Mouse (Mus musculus): Measurements from ENCODE around the gene Klf5.

The Klf5 gene

DNA sequence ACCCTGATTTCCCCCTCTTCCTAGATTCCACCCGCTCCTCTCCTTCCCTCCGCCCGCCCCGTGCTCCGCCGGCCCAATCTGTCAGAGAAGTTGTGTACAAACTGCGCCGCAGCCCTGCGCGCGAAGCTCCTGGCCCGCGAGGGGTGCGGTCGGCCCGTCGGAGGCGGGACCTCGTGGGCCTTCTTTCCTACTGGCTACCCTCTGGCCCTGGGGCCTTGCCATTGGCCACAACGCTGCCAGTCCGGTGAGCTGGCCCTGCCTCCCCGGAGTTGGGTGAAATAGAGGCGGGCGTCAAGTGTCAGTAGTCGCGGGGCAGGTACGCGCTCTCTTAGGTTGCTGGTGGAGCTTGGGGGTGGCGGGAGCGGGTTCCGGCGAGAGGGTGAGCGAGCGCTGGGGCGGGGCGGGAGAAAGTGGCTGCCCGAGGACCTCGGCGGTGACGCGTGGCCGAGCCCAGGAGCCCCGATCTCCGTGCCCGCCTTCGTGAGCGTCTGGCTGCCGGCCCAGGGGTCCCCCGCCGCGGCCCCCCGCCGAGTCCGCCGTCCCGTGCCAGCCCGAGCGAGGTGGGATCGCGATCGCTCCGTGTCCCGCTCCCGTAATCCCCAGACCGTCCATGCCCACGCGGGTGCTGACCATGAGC lies at the start of gene Klf5:
Gene Klf5, plus strand, starts transcription at position 307 of the 637 bp plus-strand sequence.
- DNase-seq (ENCODE audit: low read depth, low spot score): no peak

DNA sequence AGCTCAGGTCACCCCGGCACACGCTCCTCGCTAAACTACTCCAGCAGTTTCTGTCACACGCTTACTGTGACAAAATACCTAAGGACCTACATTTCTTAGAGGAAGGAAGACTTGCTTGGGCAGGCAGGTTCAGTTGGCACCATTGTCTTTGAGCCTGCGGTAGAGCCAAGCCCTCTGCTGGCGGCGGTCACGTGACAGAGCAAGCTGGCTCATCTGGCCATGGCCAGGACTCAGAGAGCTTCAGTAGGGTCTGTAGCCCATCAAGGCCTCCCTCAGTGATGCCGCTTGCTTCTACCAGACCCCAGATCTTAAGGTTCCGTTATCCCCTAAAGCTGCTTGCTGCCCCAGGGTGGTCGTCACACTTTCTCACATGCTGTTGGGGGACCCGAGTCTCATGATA lies 36.5 kb upstream of the Klf5 start:
- no peak for DNase-seq (ENCODE audit: low read depth, low spot score)

DNA sequence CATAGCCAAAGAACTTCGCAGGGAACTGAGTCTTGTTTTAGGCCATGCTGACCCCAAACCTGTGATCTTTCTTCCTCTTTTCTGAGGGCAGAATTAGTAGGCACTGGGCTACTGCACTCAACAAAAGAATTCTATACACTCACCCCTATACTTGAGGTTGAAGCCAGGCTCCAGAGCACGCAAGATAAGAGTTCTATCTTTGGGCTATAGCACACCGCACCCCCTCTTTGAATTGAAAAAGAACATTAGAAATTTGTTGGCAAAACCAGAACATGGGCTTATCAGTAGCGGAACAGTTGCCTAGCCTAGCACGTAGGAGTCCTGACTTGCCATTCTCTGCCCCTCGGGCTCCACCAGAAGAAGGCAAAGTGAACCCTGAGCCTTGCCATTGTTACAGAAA lies 34.7 kb upstream of the Klf5 start:
- peak; percentile 39 for DNase-seq (ENCODE audit: low read depth, low spot score)

DNA sequence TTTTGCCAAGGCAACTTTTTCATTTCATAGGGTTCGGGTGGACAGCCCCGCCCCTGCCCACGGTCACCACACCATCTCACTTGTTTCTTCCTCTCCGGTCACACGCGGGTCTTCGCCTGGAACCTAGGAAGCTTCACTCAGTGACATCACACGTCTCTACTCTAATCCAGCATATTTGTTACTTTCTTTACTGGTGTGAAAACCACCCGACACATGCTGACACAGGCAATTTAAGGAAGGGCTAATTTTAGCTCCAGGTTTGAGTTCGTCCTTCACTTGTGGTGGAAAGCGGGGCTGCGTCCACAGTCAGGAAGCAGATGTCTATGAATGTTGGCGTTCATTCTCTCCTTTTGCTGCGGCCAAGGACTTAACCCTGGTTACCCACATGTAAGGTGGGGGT lies 32.7 kb upstream of the Klf5 start:
- DNase-seq (ENCODE audit: low read depth, low spot score): no peak

DNA sequence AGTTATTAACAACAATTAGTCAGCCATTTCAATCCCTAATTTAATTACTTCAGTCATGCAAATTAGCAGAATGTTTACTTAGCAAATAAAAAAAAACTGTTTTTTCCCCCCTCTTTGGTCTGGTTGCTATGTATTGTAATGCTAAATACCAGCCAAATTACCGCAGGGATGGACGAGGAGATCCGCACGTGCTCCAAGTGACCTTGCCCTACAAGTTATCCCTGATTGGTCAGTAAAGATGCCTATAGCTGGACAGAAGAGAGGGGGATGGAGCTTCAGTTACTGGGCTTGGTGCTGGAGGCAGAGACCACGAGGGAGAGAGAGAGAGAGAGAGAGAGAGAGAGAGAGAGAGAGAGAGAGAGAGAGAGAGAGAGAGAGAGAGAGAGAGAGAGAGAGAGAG lies 31.7 kb upstream of the Klf5 start:
- DNase-seq (ENCODE audit: low read depth, low spot score): no peak

DNA sequence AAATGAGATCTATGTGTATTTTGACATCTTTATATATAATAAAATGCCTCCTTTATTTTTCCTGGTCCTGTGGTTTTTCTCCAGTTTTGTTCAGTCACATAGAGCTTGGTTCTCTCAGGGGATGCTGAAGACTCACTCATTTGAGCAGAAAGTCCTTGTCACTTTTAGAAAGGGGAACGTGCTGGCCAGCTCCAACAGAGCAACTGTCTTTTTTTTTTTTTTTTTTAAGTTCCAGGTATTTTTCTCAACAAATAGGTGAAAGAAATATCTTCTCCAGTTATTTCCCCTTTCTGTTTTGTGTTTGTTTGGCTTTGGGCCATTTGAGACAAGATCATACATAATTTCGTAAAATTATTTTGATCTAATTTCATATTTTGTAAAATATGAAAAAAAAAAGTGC lies 24.4 kb upstream of the Klf5 start:
- no peak for DNase-seq (ENCODE audit: low read depth, low spot score)

DNA sequence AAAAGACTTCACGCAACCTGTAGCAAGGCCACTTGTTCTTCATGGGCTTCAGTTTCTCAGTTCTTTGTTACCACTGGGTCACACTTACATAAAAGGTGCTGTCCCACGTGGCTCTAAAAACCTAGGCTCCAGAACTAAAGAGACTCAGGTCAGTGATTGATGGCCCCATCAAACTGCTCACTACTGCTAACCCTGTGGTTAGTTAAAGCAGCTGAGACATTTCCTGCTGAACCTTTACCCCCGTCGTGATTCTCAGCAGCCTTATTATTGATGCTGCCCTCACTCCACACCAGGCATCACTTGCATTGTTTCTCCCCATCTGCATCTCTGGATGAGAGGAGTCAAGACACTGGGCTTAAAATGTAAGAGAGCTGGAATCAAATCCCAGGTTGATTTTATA lies 22.7 kb upstream of the Klf5 start:
- no peak for DNase-seq (ENCODE audit: low read depth, low spot score)

DNA sequence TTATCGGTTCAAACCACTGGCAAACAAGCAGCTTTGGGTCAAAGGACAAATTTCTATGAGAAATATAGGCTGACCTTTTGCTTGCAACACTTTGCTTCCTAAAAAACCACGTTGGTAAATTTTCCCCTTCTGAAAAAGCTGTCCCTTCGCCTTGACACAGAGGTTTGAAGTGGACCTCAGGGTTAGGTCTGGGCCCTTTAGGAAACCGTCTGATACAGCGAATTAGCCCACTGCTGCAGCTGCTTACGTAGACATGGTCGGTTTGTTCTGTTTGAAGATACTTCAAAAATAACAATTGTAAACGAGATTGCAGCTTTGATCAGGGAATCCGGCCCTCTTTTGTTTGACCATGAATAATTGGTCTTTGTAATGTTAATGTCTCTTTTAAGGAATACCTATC lies 20.2 kb upstream of the Klf5 start:
- DNase-seq (ENCODE audit: low read depth, low spot score): no peak

DNA sequence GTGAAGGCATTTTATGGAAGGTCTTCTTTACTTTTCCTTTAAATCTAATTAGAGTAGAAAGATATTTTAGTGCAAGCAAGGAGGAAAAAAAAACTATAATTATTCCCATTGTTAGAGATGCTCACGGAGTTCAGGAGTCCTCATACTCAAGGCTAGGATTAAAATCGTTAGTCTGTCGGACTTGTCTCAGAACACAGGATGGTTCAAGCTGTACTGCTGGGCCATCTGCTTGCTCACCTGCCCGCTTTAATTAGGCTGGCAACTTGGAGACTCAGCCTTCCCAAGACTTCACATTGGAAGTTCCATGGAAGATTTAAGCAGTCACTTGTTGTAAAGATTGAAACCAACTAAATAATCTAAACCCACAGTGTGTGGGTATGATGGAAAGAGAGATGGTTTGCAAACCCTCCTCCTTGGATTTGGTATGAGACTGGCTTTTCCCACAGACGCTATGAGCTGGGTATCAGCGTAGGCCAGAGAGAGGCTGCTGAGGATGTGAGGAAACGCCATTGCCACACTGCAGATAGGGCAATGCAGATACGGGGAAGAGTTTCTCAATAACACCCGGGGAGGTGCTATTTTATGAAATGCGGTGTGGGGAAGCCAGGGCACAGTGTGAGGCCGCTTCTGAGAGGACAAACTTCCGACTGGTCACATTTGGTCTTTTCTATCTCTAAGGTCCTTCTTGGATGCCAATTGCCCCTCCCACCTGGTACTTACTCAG lies 19.6 kb upstream of the Klf5 start:
- no peak for DNase-seq (ENCODE audit: low read depth, low spot score)

DNA sequence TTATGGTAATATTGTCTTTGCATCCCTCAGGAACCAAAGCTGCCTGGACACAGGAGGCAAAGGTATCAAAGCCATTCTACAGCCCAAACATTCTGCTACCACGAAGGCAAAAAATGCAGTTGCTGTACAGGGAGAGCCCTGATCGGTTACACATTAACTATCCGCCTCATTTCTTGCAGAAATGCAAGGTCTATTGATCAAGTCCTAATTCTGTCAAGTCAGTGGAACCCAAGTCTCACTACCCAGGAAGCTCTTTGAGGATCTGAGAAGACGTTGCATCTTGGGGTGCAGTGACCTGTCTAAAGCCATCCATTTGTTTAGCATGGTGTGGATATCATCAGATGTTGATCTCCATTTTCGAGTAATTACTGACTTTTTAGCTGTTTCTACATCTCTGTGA lies 18.1 kb upstream of the Klf5 start:
- DNase-seq (ENCODE audit: low read depth, low spot score): no peak

DNA sequence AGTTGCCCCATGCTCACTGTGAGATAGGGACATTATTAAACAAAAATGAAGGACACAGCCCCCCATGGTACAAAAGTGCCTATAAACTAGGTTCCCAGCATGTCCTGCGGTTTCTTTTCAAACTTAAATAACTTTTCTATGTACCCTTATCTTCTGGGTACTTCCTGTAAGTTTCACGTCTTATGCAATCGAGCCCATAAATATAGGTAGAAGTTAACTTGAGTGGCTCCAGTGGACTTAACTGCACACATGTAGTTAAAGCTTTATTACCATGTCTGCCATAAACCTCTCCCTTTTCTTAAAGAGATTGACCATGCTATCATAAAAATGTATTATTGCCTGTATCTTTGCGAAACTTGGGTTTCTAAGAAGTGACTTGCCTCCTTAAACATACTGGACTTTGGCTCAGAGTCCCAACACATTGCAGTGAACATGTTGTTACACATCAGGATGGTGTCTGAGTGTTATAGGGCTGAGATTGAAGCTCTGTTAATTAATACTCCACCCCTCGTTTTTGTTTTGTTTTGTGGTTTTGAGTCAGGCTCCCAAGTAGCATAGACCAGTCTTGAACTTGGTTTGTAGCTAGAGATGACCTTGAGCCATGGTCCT lies 17.6 kb upstream of the Klf5 start:
- no peak for DNase-seq (ENCODE audit: low read depth, low spot score)

DNA sequence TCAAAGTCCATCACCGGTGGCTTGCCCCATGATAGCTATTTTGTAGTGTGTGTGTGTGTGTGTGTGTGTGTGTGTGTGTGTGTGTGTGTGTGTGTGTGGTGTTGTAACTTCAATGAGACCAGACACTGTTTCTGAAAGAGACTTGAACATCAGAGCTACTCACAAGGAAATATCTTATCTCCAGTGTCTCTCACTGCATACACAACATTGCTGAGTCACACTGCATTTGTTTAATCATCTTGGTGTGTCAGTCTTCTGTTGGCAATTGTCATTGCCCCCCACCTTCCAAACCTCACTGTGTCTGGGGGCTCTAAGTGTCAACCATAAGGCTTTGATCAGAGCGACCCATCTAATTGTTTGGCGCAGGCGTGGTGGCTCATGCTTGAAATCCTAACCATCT lies 13.0 kb upstream of the Klf5 start:
- no peak for DNase-seq (ENCODE audit: low read depth, low spot score)

DNA sequence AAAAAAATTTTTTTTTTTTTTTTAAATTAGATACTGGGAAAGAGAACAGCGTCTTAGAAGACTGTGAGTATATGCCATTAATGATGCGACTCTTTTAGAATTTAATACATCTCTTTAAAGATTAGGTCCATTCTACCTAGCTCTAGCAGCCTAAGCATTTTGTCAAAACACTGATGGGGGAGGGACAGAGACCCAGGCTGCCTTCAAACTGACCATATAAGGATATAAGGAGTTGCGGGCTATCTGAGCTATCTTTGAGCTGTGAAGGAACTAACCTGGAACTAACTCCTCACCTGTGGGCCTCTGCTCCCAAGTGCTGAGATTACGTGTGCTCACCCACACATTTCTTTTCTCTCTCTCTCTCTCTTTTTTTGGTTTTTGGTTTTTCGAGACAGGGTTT lies 6.3 kb upstream of the Klf5 start:
- DNase-seq (ENCODE audit: low read depth, low spot score): no peak

DNA sequence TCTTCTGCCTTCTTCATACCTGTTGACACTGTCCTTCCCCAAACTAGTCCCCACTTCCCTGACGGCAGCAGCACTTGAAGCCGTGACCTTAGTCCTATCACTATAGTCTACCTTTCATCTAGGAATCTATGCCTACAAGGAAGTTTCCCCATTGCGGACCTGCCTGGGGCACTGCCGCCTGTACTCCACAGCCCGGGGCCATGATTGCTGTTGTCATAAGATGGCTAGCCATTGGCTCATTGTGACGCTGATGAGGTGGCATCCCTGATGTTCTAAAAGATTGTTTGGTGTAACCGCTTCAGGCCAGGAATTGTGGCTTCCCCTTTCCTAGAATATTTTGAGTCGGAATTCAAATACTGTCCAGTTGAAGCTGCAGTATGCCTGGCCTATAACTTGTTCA lies 4.1 kb upstream of the Klf5 start:
- no peak for DNase-seq (ENCODE audit: low read depth, low spot score)

DNA sequence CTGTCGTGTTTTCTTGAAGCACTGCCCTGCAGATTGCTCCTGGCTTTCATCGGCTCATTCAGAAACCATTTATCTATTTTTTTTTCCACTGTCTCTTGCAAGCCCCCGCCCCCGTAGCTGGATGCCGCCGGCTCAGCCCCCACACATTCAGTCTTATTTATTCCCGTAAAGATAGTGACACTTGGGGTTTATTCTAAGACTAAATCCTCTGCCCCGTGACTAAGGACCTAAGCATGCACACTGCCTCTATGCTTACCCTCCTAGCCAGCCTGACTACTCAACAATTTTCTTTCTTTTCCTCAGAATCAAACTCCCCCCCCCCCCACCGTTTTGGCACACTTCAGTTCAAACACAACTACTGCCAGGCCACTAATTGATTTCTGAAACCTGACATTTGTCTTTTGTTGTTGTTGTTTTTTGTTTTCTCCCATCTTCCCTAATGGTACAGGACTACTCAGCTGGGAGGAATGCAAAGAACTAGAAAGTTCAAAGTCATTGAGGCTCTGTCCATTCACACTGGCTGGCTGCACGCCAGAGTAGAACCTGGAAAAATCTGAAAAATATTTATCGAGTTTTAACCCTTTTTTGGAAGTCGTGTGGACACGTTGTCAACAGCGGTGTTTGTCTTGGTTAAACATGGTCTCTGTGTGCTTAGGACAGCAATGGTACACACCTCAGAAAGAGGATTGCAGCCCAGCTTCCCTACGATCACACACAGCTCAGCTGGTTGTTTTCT lies 2.7 kb upstream of the Klf5 start:
- DNase-seq (ENCODE audit: low read depth, low spot score): no peak

DNA sequence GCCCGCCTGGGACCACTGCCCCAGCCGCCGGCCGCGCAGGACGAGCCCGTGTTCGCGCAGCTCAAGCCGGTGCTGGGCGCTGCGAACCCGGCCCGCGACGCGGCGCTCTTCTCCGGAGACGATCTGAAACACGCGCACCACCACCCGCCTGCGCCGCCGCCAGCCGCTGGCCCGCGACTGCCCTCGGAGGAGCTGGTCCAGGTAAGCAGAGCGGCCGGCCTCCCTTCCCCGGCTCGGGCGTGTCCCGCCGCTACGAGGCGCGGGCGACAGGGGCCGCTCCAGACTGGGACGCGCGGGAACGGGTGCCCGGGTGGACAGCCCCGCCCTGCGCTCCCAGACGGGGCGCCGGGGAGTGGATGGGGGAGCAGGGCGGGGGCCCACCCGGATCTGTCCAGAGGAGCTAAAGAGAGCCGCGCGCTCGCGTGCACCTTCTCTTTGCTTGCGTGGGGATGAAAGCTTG lies 561 bp downstream of the Klf5 start:
- no peak for DNase-seq (ENCODE audit: low read depth, low spot score)

DNA sequence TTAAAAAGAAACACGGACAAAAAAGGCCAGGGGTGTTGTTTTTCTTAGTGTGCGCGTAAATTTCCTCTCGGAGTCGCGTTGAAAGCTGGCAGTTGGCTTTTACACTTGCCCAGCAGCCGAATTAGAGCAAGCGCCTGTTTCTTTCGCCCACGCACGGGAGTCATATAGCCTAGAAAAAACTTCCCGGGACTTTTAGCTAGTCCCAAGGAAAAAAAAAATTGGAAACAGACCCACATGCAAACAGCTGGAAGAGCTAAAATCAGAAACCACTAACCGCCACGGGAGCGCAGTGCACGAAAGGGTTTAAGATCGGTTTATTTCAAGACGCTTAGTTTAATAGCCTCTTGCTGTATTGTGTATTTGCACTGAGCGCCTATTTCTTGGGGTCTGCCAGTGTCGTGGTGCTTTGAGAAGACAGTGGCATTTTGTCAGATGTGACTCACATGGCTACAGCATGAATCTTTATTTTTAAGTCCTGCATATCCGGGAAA lies 1.3 kb downstream of the Klf5 start:
- DNase-seq (ENCODE audit: low read depth, low spot score): no peak

DNA sequence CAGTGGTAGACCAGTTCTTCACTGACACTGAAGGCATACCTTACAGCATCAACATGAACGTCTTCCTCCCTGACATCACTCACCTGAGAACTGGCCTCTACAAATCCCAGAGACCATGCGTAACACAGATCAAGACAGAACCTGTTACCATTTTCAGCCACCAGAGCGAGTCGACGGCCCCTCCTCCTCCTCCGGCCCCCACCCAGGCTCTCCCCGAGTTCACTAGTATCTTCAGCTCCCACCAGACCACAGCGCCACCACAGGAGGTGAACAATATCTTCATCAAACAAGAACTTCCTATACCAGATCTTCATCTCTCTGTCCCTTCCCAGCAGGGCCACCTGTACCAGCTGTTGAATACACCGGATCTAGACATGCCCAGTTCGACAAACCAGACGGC lies 3.0 kb downstream of the Klf5 start:
- no peak for DNase-seq (ENCODE audit: low read depth, low spot score)

DNA sequence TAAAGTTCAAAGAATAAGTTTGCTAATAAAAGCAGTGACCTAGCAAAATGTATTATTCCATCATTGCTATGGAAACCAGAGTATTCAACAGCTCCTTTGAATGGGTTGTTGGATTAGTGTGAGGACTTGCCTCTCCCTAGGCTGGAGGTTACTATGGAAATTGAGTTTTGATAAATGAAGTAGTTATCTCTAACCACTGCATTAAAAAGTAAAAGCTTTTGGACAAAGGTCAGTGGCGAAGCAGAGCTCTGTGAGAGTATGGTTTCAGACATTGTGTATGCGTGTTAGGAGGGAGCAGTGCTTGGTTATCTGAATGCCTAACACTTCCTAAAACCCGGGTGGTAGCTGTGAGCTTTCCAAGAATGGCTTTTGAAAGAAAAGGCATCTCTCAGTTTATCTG lies 5.9 kb downstream of the Klf5 start:
- DNase-seq (ENCODE audit: low read depth, low spot score): no peak

DNA sequence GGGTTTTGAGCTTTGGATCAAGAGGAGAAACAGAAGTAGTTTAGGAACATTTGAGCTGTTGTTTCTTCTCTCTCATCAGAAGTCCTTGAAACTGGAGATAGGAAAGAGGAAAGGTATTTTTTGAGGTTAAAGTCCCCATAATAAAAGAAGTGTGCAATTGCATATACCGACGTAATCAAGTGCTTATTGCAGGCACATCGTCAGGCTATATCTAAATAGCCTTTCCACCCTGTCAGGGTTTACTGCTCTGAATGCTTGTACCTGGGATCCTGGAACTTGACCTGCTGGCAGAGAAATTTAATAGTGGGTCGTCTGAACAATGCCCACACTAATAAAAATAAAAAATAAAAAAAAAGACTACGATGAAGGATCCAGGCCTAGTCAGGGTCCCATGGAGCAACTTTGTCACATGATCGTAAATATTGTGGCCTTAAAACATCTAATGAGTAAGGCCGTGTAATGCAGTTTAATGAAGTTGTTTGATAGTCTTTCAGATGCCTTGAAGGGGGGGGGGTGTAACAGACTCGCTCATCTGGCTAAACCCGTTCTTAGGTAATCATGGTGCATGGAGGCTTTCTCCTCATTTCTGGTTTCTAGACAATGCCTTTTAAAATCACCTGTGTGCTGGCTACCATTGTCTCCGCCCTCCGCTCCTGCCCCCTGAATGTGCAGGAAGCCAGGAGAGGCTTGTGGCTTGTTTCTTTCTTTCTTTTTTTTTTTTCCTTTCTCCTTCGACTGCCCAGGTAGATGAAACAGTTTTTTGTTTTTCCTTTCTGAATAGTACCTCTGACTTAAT lies 6.7 kb downstream of the Klf5 start:
- DNase-seq (ENCODE audit: low read depth, low spot score): no peak

DNA sequence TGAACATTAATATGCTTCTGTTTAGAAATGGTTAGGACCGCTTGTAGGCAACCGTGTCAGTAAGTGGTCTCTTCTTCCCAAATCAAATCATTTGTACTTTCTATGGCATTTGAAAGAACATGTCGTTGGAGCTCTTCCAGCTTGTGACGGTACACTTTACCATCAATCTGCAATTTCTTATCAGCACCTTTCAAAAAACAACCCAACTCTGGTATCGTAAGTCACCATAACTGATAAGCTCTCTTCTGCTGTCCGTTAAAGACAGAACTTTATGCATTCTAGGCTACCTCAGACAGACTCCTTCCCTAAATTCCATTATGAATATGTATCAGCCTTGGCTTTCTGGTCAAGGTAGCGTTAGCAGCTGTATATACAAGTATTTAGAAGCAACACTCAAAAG lies 7.9 kb downstream of the Klf5 start:
- no peak for DNase-seq (ENCODE audit: low read depth, low spot score)

DNA sequence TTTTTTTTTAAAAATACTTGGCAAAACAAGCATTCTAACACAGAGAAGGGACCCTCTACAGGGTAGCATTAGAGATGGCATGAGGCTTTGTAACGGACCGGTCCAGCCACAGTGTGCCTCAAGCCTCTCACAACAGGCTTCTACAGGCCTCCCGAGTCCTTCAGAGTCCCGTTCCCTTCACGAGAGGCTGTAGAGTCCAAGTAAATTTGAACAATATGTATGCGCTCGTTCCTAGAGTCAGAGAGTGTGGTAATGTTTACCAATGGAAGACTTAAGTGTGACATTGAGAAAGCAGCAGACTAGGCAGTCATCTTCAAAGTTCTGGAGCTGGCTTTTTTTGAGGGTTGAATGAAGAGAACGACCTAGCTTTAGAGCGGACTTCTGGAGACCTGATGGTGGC lies 11.1 kb downstream of the Klf5 start:
- no peak for DNase-seq (ENCODE audit: low read depth, low spot score)

Data from A20 (cell line).